Mouse (Mus musculus): ENCODE data around the gene Mios.
A peak's percentile ranks its signal among the peaks of the same experiment; 100 is the strongest.

GRCm38 (mm10) chr6:8275098-8275497 lies 66.1 kb downstream of the Mios start:
- TF ChIP-seq POLR2AphosphoS2 (IDR thresholded peaks at IDR 0.05; ENCODE audit: low read length), result no peak
- peak in 2 of 3 experiments; percentile 51 to 78; a peak in 4 of 6 replicates for TF ChIP-seq CTCF (IDR thresholded peaks at IDR 0.05 in 2 of 3, conservative IDR thresholded peaks at IDR 0.05 in 1 of 3; ENCODE audit: control insufficient read depth in 1 of 3, insufficient read depth in 1 of 3, low read depth in 2 of 3, low read length in 3 of 3, poor library complexity in 1 of 3, severe bottlenecking in 1 of 3)
- TF ChIP-seq GATA1 (IDR thresholded peaks at IDR 0.05; ENCODE audit: low read depth, low read length), result no peak
- no peak for TF ChIP-seq E2F4 (IDR thresholded peaks at IDR 0.05; ENCODE audit: borderline replicate concordance, low read depth, low read length)
- no peak for TF ChIP-seq MAFK (IDR thresholded peaks at IDR 0.05; ENCODE audit: borderline replicate concordance, low read depth, low read length)
- no peak for TF ChIP-seq HCFC1 (IDR thresholded peaks at IDR 0.05; ENCODE audit: low read depth, low read length)
- no peak for TF ChIP-seq POLR2A (IDR thresholded peaks at IDR 0.05; ENCODE audit: control insufficient read depth in 1 of 2, insufficient read depth in 1 of 2, low read depth in 1 of 2, low read length in 2 of 2, poor library complexity in 1 of 2)
- no peak for TF ChIP-seq USF2 (IDR thresholded peaks at IDR 0.05; ENCODE audit: borderline replicate concordance in 1 of 2, insufficient read depth in 1 of 2, low read depth in 1 of 2, low read length in 2 of 2)
- no peak for TF ChIP-seq MYB (IDR thresholded peaks at IDR 0.05; ENCODE audit: low read depth, low read length)
- TF ChIP-seq MAX (IDR thresholded peaks at IDR 0.05; ENCODE audit: low read length), result no peak
- no peak for TF ChIP-seq USF1 (IDR thresholded peaks at IDR 0.05; ENCODE audit: low read depth, low read length)
- TF ChIP-seq ZNF384 (IDR thresholded peaks at IDR 0.05; ENCODE audit: low read depth, low read length), result no peak
- TF ChIP-seq JUND (IDR thresholded peaks at IDR 0.05; ENCODE audit: low read depth, low read length), result no peak
